Mouse (Mus musculus): ENCODE measurements around the gene Cenpu.
A peak's percentile ranks its signal among the peaks of the same experiment; 100 is the strongest.

The Cenpu gene

DNA sequence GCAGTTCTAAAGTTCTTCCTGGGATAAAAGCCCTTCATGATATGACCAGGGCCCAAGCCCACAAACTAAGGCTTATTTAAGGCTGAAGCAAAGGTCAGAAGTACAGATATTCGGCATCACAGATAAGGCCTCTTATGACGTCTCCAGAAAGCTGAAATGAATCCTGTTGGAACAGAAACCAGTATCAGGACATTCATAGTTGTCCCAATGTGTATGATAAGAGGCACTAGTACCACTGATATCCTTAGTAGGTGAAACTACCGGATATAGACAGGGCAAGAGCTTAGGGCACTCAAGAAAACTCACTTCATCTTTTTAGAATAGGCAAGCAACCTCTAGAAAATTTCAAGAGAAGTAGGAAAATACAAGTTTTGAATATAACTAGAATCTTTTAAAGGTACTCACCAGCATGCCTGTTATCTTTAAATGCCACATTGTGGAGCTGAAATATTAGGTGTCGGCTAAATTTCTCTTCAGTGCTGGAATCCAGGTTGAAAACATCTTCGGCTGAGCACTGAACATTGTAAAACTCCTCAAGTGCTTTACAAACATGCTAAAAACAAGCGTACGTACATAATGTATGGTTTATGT lies 47.6 kb downstream of the Cenpu start:
- no peak for DNase-seq (ENCODE audit: low spot score in 2 of 2)

DNA sequence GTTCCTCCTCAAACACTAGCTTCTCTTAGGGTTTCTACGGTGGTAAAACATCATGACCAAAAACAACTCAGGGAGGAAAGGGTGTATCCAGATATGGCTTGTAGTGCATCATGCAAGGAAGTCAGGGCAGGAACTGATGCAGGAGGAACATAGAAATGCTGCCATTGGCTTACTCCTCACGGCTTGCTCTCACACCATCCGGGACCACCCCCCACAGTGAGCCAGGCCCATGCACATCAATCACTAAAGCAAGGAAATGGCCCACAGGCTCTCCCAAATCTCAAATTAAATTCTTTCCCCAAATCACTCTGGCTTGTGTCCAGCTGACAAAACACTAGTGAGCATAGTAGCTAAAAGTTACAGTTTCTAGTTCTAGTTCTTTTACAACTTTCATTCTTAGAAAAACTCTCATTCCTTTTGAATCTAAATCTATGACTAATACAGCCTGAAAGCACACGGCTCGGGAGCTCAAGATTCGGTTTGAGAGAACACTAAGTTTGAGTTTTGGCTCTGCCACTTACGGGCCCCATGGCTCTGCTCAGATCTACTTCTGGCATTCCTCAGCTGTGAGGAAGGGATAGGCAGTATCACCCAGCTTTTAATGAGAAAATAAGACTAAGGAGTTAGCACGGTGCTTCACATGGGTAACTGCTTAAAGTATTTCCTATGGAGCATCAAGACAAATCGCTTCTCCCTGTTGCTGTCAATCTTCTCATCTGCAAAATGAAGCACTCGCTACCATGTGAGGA lies 49.3 kb downstream of the Cenpu start:
- no peak for DNase-seq (ENCODE audit: low spot score in 2 of 2)

DNA sequence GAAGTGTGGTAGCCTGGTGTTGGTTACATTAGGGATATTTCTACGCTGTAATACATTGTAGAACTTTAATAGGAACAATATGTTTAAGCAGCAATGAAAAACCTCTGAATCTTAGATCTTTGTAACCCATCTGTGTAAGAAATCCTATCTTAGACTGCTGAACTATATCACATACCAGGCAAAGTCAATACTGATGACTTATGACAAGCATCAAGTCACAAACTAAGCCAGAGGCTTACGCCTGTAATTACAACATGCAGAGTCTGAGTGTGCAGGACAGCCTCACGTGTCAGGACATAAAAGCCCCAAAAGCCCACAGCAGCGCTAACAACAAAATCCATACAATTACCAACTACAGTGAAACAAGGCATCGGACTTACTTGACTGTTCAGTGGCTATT lies 51.8 kb downstream of the Cenpu start:
- DNase-seq (ENCODE audit: low spot score in 2 of 2): no peak

DNA sequence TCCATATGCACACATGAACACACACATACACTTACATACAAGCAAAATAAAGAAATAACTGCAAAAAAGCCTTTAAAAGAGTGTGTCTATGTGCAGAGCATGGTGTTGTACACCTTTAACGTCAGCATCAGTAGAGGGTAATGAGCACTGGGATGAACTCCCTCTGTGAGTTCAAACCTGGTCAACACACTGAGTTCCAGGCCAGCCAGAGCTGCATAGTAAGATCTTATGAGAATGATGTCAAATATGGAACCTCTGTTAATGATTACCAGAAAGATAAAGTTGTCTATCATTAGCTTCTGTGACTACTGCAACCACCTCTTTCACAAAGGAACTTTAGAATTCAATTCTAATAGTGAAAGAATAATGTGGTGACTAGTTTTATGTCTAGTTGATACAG lies 55.1 kb downstream of the Cenpu start:
- no peak for DNase-seq (ENCODE audit: low spot score in 2 of 2)

DNA sequence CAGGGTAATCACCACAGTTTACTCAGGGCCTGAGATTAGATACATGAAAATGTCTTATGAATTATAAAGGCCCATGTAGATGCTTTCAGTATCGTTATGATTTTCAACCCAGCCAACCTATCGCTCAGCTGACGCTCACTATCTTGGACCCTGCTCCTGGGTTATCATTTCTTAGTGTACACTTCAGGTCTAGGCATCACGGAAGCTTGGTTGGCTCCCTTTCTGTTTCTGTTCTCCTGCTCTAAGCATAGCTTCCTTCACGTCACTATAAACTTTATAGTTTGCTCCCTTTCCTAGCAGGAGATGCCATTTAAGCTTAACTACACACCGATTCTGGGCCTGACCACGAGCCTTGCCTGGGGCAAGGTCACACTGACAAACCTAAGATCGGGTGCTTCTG lies 59.7 kb downstream of the Cenpu start:
- DNase-seq (ENCODE audit: low spot score in 2 of 2): no peak

DNA sequence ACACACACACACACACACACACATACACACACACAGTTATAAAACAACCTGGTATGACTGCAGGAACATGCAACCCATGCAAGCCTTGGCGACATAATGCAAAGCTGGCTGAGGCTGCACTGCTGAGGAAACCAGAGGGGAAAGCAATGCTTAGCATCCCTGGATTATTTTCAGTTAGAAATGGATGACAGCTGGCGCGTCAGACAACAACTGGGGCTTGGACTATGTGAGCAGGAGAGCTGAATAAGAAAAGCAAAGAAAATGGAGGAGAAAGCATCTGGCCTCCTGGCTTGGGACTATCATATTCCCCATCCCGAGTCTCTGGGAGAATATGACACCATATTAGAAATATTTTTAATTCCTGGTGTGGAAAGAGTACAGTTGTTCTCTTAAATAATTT lies 61.1 kb downstream of the Cenpu start:
- no peak for DNase-seq (ENCODE audit: low spot score in 2 of 2)

DNA sequence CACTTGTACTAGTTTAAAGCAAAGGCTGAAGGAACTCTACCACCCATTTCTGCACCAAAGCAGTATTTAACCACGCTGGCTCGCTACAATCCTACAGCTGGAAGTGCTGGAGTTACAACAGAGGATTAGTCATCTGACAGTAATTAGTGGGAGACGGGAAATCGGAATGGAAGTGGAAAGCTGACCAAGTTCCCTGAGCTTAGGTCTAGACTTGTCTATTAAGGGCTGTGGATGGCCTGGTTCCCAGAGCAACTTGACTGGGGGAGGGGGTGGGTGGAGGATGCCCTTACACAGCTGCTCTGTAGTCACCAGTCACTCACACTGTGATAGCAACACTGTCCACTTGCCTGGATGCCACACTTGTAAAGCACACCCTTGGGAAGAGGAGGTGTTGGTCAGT lies 61.5 kb downstream of the Cenpu start:
- DNase-seq (ENCODE audit: low spot score in 2 of 2): no peak

DNA sequence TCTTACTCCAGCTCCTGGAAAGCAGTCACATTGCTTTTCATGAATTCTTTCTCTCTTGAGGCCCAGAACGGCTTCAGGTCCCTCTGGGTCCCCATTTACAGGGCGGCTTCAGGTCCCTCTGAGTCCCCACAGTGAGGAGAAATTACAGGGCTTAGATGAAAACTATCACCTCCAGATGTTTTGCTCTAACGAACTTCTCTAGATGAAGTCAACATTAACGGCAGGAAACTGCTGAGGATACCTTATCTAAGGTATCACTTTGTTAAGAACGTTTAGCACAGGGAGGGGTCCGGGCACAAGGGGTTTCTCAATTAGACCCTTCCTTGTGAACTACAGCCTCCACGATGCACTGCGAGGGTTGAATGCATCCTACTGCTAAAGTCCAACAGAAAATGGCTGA lies 64.1 kb downstream of the Cenpu start:
- DNase-seq (ENCODE audit: low spot score in 2 of 2): no peak

DNA sequence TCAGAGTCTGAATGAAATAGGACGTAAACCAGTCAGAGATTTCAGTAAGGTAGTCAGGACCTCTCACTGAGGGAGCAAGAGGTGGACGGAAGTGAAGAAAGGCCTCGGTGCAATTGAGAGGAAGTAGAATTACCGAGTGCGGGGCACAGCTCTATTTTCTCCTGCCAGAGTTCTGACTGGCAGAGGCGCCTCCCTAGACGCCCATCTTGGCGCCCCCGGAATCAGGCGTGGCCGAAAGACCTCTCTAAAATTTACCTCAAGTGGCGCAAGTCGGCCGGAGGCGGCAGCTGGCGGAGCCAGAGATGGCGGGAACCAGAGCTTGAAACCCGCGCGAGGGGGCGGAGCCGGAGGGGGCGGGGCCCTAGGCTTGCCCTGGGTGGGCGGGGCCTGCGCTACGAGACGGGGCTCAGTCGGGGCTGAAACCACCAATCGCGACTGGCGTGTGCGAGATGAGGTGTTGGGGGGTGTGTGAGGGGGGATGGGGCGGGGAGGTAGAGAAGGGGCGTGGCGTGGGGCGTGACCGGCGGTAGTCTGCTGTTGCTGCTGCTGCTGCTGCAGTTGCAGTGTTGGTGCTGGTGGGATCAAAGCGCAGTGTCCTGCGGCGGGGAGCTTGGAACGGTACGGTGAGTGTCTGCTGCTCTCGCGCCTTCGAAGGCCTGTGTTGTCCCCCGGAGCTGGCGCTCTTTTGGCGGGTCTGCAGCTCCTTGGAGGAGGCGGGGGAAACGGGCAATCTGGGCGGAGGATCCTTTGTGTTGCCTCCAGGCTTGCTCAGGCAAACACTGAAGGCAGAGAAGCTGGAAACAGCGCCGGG lies 65.3 kb downstream of the Cenpu start, which contains the start of the genes Primpol and Casp3:
Gene Primpol (minus strand): TSS at position 334 of the 811 bp plus-strand sequence.
Gene Casp3 (plus strand): TSS at position 413 of the 811 bp plus-strand sequence.
- peak; percentile 93 to 96 for DNase-seq (ENCODE audit: low spot score in 2 of 2)

DNA sequence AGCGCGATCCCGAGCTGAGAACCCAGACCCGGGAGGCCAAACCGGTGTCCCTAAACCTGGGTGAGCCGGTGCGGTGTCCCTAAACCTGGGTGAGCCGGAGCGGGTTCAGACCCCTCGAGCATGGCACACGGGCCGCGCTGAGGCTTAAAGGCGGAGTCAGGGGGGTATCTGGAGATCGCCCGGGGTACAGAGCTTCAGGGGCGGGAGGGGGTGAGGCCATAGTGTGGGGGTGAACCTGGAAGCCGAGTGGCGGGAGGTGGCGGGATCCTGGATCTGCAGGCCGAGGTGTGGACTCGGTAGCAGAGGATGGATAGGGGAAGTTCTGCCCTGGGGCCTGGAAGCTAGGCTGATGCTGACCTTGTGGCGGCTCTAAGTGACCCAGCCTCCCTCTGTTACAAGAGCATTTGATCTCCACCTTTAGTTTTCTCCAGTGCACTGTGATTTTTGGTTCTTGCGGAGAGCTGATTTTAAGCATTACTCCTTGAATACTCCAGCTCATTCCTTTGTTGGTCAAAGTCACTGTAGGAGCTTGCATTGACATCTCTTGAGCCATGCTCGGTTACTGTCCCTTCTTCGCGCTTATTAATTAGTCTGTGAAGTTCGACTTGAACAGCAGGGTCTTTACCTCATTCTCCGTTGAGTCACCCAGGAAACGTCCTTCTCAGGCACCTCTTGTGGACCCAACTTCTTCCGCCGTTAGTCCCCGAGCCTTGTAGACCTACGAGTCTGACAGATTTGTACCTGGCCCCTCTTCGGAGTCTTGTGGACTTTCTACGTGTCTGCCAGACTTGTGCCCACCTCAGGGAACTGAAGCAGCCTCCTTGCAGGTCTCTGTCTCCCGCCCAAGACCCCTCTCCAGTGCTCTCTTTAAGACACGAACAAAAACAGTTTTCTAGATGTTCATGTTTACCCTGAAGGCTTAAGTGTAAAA lies 66.1 kb downstream of the Cenpu start:
- DNase-seq (ENCODE audit: low spot score in 2 of 2): peak in 1 of 2 experiments; percentile 31

DNA sequence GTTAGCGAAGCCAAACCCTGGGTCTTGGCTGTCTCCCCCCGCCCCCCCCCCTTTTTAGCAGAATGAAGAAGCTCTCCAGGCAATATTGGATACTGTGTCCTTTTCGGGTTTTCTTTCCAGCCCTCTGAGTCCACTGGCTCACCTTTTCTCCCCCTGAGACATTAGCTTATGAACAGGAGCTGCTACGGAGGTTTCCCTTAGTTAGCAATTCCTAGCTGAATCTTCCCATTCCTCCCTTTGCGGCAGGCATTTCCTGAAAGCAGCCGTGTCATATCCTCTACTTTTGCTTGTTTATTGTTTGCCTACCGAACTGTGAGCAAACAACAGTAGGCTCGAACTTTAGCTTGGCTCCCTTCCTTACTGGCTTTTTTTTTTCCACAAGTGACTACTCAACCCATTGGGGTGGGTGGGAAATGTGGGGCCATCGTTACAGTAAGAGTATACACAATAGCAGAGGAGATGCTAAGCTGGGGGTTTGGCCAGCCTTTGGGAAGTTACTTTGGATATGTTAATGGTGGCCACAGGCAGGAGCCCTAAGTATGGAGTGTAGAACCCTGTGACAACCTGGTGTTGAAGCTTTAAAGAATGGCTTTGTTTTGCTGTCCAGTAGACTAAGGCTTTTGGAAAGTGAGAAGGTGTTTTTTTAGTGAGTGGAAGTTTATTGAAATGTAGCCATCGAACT lies 67.0 kb downstream of the Cenpu start:
- no peak for DNase-seq (ENCODE audit: low spot score in 2 of 2)

DNA sequence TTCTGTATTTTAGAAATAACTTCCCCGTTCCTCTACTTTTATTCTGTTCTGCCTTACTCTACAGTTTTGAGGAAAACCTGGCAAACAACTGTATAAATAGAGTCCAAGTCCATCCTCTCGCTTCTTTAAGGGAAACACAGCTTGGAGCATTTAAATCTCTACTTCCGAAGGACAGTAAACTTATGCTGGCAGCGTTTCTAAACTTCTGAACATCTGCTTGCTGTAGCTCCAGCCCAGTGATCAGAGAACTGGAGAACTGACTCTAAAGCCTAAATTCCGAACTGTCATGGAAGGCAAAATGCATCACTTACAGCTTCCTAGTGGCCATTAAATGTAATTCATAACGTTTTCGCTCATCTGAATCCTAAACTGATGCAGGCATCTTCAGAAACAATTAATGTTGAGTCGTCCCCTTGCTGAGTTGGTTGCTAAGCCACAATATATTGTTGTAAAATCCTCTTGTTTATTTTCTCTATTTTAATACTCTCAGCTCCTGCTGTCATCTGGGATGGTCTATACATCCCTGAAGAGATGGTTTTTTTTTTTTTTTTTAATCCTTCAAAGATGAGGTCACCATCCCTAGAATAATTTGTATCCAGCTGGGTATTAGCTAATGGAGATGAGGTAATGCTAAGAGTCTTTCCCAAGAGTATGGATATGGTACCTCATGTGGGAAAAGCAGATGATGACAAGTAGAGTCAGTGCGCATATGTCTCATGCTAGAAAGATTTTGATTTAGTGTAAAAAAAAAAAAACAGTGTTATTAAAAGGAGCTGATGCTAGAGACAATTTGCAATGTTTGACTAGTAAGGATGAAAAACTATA lies 70.8 kb downstream of the Cenpu start:
- no peak for DNase-seq (ENCODE audit: low spot score in 2 of 2)

DNA sequence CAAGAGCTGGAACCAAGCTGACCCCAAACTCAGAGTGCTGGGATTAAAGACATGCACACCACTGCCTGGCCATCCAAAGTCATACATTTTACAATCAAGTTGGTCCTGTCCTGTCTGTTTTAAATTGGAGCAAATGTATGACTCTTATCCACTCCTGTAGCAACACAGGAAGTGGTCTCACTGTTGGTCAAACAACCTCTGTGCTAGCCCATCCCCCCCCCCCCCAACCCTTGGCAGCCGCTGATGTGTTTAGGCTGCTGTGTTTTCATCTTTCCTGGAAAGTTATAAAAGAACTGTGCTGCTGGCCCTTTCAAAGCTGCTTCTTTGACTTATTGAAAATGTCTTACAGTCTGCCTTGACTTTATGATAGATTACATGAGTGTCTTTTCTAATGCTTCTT lies 73.3 kb downstream of the Cenpu start:
- no peak for DNase-seq (ENCODE audit: low spot score in 2 of 2)

DNA sequence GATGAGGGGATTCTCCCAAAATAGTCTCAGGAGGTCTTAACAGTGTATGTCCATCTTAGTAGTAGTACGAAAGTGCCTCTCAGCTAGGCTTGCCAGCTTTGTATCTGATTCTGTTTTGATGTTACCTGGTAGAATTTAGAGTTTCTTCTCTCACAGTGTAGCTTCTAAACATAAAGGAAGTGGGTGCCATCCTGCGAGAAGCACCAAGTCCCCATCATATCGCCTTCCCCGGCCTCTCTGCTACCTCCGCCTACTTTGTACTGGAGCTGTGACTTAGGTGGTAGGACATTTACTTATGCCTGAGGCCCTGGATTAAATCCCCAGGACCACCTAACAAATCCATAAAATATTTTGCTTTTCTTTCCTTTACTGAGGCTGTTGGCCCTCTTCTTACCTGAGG lies 74.8 kb downstream of the Cenpu start:
- DNase-seq (ENCODE audit: low spot score in 2 of 2): no peak

DNA sequence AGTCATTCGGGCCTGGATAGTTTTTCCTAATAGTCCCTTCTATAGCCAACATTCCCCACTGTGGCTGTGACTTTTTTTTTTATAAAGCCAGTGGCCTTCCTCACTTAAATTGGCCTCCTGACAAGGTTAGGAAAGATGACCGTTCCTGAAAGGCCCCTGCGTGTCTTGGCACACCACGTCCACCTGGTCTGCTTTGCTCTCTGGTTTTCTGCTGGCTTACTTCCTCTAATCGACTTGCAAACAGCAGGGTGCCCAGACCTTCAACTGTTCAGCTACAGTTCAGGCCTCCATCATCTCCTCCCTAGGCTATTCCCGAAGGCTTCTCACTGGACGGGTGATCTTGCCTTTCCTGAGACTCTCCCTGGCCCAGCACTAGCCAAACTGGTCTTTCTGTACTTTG lies 76.1 kb downstream of the Cenpu start:
- peak in 1 of 2 experiments; percentile 6 for DNase-seq (ENCODE audit: low spot score in 2 of 2)

DNA sequence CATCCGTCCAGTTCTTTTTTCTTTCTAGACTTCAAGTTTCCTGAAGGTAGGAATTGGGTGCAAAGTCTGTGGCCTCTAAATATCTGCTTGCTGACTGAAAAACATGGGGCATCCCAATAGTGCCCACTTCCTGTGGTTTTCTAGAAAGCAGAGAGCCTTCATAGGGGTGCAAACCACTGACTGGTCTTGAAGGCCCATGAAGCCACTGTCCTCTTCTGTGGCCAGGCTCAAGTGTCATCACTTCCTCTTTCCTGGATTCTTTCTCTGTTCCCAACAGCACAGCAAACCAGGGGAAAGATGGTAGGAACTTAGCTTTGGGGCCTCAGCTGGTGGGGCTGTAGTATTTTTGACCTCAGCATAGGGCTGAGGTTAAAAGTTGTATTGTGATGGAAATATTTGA lies 76.8 kb downstream of the Cenpu start:
- no peak for DNase-seq (ENCODE audit: low spot score in 2 of 2)
